Mouse (Mus musculus): ENCODE measurements around the gene Supt7l.
"Not testable (repeated sequence)": the region's sequence is repeated elsewhere in the genome, so short reads cannot be mapped to it uniquely, and the experiment has no call there.

The Supt7l gene

DNA sequence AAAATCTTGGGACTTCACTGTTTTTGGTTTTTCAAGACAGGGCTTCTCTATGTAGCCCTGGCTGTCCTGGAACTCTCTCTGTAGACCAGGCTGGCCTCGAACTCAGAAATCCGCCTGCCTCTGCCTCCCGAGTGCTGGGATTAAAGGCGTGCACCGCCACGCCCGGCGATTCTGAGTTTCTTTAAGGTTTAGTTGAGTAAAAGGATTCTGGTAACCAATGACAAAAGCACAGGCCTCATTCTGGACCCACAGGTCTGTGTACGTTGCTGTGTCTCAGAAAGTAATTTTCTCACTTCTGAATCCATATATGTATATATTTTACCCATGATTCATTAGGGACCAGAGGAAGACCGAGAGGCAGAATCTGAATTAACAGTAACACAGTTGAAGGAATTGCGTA, at the start of gene Supt7l:
Gene Supt7l, minus strand, starts transcription at position 101 of the 400 bp plus-strand sequence.
- not testable (repeated sequence) for DNase-seq

DNA sequence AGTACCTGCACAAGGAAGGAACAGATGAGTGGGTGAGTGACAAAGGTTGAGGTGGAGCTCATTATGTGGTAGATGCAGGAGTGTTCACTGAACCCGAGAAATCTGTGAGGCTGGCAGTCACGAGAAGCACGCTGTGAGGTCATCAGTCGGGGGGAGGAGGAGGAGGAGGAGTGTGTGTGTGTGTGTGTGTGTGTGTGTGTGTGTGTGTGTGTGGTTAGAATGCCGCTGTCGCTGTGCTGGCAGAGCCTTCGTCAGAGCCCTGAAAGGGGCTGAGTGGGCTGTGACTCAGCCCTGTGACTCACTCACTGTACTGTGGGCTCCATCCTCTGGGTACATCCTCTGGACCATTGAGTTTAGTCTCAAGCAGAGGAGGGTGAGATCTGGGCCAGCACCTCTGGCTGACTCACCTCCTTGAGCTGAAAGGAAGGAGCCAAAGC, 49.0 kb upstream of the Supt7l start:
- no peak for DNase-seq

DNA sequence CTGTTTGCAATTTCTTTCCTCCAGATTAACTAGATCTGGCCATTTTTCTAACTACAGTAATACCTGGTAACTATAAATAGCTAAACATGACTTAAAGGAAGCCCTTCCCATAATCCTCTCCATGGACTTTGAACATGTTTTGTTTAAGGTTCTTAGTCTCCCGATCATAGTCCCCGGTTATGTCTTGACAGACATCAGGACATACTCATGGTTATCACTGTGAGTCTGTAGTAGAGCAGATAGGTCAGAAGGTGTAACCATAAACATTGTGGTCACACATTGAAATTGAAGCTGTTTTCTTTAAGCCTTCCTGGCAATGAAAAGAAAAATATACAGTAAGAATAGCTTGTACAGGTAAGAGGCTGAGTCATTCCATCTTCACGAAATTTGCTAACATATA, 46.1 kb upstream of the Supt7l start:
- no peak for DNase-seq

DNA sequence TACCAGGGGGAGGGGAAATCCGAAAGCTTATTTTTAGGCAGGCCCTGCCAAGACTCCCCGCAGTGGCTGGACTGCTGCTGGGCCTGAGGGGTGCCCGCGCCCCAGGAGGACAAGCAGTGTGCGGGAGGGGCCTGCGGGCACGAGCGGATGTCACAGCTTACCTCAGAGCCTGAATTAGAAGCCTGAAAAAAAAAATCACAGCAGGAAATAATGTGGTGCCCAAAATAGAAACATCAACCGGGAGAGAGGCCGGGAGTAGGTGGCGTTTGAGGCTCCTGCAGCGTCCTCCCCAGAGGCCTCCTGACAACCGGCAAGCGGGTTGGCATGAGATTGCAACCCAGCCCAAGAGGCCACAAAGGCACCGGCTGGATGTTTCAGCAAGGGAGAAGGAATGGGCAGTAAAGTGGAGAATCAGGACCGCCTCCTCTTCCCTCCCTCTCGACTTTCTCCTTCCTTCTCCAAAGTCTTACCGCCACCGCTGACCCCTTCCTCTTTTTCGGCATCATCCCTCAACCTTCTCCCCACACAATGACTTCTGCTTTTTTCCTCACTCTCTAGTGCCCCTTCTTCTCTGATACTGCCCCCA, 43.5 kb upstream of the Supt7l start:
- peak; percentile 77 for DNase-seq

DNA sequence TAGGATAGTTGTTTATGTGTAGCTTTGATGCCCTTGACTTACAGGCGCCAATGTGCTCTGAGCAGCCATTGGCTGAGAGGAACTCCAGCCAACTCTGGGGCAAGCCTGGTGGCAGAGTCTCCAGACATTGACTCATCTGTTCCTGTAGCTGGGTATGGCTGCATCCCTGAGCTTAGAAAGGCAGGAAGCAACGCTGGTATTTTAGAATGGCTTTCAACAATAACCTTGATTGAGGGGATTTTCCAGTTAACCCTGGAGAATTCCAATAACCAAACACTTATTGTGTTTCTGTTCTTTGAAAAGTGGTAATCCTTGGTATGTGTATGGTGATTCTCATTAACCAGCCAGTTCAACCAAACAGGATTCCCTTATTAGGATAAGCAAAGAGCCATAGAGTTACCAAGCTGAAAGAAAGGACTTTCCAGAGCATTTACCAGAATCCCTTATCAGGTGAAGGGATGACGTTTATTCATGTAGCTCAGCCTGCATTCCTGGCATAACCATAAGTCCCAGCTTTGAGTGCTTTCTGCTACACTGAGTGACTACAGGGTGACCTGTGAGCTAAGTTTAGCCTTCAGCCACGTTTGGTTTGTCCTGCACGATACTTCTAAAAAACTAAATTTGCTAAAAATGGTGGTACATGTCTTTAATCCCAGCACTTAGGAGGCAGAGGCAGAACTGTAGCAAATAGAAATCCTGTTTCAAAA, 40.5 kb upstream of the Supt7l start:
- no peak for DNase-seq

DNA sequence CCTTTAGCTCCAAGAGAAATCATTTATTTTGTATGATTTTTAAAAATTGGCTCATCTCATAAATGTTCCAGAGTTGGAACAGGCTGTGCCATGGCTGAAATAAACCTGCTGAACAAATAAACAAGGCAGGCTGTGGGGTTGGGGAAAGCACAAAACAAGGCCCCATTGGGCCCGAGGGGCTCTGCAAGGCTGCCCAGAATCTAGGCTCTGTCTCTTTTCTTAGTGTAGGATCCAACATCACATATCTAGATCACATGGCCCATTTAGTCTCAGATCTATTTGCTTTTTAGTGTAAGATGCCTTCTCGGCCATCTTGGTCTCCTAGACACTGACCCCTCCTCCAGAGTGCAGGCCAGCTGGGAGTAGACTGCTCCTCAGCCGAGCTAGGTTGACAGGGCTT, 38.9 kb upstream of the Supt7l start:
- no peak for DNase-seq

DNA sequence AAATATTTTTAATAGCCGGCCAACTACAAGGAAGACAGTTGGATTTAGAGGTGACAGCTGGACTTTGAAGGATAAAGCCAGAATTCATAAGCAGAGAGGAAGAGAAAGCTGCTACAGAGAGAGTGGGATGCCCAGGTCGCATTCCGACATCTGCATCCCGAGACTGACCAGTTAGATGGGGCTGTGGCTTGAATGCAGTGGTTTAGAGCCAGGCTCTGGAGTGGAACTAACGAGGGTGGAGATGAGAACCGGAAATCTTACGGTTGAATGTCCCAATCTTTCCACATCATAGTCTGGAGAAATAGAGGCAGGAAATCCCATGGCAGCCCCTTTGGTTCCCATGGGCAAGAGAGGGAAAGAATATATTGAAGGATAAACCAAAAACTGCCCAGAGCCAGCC, 38.4 kb upstream of the Supt7l start:
- DNase-seq: no peak

DNA sequence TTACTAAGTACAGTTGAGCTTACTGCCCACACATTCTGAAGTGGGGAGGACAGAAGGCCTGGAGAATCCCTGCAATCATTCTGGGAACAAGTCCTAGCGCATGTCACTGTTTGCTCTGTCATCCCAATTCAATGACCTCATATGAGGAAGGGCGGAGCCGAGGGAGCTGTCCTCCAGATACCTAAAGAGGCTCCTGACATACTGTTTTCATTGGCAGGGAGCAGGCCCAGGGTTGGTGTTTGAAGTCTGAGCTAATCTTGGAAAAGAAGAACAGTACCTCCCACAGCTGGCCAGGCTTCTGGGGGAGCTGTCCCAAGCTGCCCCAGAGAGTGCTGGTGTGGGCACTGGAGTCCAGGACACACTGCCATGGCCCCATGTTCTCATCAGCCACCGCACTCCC, 37.4 kb upstream of the Supt7l start:
- DNase-seq: peak; percentile 46

DNA sequence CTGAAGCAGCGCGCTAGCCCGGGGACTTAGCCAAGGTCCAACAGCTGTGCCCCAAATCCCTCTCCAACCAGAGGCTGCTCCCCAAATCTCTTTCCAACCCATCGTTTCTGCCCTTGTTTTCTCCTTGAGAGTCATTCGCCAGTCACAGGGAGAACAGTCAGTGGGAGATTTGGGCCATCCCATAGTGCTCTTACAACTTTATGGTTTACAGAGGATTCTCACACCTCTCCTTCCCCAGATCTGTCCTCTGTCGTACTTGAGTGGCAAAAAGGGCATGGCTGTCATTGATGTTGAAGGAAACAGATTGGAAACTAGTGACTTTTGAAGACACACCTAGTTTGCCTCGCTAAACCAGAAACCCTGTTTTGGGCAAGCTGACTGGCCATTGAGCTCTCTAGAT, 36.3 kb upstream of the Supt7l start:
- DNase-seq: no peak

DNA sequence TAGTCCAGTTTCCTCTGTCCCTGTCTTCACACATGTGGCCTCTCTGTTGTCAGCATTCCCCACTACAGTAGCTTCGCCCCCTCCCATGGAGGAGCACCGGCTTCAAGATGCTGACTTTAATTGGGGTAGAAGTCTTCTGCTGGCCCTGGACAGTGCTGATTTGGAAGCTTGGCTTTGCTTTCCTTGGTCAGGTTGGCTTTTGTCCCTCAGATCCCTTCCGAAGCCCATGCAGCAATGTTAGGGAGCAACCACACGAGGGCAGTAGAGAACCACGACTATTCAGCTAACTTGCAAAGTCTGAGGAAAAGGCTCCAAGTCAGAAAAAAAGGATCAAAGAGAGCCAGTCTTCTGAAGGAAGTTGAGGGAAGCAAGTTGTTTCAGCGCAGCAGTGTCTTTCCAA, 35.9 kb upstream of the Supt7l start:
- peak; percentile 87 for DNase-seq

DNA sequence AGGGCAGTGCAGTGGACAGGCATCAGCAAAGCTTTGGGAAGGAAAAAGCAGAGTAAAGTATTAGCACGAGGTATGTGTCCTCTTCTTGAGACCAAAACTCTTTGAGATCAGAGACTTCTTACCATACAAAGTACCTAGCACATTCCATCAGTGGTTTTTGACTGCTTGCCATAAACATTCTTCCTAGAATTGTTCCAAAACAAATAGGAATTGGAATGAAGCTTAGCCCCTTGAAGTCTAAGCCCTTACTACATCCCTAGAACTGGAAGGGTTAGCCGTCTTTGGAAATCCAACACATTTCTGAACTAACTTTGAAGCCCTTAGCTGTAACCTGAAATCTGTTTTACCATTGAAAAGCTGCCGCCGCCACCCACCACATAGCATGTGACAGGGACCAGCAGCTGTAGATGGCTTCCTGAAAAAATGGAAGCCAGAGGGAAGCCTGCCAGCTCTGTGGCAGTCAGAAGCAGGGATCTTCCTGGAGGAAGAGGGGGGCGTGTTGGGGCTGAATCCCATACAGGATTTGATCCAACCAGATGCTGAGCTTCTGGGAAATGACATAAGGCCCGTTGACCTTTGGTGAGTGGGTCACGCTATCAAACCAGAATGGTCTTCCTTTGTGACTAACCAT, 34.5 kb upstream of the Supt7l start:
- DNase-seq: peak; percentile 79

DNA sequence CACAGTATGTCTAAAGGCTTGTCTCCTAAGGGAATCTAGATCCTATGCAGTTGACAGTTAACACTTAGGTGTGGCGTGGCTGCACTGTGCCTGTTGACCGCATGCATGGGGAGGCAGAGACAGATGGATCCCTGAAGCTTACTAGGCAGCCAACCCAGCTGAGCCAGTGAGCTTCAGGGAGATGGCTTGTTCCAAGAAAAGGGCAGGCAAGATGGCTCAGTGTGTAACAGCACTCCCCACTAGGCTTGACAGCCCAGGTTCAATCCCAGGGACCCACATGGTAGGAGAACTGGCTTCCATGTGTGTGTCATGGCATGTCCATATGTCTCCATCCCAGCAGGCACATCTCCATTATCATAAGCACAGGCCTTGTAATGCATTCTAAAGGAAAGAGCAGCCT, 32.7 kb upstream of the Supt7l start:
- no peak for DNase-seq

DNA sequence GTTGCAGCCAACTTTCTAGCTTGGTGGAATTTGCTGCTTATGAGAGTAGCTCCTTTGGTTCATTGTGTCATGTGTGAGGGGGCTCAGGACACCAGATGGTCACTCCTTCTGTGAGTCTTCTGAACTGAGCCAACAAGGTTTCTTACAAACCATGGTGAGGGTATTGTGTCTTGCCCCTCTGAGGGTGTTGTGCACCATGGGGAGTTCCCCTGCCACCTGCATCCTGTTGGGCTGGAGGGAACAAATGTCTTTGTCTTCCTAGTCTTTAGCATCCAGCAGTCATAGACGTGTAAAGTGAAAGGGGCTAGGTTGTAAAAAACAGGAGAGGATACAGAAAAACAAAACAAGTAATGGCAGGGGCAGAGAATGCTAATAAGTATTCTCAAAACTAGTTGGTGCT, 31.8 kb upstream of the Supt7l start:
- DNase-seq: no peak

DNA sequence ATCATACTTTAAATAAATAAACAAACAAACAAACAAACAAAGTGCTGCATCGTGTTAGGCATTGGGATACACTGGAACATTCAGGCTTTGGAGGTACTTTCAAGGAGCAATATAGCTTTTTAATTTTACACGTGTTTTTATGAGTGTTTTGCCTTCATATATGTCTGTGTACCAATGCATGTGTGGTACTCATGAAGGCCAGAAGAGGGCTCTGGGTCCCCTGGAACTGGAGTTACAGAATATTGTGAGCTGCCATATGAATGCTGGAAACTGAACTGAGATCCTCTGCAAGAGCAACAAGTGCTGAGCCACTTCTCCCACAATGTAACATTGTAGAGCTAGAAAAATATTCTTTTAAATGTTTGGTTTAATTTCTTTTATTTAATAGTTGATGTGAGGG, 7.6 kb upstream of the Supt7l start:
- no peak for DNase-seq

DNA sequence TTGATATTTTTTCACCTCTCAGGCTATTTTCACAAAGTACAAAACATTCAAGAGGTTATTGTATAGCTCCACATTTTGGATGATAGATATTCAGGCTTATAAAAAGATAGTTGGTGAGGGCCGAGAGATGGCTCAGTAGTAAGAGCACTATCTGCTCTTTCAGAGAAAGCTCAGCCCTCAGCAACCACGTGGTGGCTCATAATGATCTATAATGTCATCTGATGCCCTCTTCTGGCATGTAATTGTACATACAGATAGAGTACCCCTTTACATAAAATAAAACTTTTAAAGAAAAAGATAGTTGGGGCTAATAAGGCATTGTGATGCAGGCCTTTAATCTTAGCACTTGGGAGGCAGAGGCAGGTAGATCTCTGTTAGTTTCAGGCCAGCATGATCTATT, 953 bp upstream of the Supt7l start:
- no peak for DNase-seq

DNA sequence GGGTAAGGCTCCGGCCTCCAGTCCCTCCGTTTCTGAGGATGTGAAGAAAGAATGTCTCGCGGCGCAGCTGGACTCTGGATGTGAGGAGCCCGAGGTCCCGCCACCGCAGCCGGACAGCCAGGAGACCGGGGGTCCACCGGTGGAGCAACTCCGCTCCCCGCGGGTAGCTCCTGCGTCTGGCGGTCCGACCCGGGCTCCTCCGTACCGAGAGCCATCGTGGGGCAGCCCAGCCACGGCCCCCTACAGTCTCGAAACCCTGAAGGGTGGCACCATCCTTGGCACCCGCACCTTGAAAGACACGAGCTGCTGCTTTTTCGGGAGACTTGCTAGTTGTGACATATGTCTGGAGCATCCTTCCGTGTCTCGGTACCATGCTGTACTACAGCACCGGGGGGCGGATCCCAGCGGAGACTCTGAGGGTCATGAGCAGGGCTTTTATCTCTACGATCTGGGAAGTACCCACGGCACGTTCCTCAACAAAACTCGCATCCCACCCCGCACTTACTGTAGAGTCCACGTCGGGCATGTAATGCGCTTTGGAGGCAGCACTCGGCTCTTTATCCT, 408 bp downstream of the Supt7l start:
- no peak for DNase-seq

DNA sequence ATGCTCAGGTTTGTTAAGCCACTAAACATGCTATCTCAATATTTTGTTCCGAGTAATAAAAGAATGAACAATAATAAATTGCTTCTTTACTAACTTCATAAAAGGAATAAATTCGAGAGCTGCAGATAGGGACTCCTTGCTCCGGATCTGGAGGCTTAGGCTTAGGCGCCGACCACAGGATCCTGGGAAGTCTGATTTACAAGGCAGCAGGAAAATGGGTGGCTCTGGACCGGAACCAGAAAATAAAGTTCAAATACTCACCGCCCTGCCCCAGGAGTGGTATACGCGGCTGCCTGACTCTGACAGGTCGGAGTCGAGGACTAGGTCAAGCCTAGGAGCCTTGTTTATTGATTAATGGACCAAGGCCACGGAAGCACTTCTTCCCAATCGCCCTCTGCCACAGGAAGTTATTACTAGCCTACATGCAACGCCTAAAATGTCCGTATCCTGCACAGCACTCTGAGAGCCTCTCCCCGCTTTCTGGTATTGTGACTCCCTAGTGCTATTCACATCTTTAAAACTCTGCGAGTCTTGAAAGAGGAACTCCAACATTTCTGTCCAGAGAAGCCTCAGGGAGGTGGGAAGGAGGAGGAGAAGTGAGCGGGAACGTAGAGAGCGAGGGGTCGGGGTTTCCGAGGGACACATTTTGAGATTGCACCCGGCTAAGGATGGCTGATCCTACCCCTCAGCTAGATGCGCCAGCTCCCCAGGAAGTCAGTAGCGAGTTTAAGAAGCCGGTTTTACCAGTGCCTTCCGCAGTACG, 1.1 kb downstream of the Supt7l start, which contains the start of gene Slc4a1ap:
Gene Slc4a1ap, plus strand, starts transcription at position 642 of the 763 bp plus-strand sequence.
- DNase-seq: peak; percentile 85

DNA sequence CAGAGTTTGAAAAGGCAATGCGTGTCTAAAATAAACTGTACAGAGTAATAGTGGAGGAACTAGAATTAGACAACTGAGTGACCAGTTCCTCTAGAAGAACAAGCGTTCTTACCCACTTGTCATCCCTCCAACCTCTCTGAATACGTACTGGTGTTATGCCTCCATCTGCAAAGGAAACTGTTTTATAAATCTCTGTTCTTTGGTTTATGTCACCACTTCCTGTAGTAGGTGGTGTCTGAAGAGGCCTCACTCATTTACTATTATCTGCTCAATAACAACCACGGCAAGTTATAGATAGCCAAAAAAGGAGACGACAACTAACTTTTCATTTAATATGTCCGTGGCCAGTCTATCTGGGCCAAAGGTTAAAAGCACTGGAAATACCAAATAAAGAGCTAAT, 7.1 kb downstream of the Supt7l start:
- no peak for DNase-seq

DNA sequence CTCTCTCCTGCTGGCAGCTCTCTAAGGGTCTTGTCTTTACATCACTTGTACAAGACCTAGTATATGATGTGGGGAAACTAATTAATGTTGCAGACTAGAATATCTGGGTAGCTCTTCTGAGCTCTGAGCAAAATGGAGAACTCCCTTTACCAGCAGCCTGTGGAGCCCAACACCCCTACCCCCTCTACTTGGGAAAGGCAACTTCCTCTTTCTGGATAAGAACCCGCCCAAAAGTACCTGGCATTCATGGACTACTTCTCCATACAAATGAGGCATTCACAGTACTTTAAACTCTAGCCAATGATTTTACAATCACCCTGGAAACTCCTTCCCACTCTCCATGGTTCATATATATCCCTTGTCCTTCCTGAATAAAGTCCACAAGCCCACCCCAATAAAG, 15.1 kb downstream of the Supt7l start:
- DNase-seq: no peak

DNA sequence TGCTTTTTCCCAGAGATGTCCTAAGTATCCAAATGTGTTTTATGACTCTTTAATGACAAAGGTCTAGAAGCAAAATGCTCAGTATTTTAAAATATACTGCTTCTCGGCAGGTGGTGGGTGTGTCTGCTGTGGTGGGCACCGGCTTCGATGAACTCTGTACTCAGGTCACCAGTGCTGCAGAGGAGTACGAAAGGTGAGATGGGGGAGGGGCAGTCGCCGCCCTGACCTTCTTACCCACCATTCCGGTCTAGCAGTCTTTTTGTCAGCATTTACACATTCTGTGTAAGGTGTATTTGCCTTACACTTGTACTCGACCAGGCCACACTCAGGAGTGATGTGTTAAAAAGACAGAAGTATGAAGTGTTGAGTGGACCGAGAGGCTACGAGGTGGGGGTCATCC, 22.8 kb downstream of the Supt7l start:
- DNase-seq: no peak

DNA sequence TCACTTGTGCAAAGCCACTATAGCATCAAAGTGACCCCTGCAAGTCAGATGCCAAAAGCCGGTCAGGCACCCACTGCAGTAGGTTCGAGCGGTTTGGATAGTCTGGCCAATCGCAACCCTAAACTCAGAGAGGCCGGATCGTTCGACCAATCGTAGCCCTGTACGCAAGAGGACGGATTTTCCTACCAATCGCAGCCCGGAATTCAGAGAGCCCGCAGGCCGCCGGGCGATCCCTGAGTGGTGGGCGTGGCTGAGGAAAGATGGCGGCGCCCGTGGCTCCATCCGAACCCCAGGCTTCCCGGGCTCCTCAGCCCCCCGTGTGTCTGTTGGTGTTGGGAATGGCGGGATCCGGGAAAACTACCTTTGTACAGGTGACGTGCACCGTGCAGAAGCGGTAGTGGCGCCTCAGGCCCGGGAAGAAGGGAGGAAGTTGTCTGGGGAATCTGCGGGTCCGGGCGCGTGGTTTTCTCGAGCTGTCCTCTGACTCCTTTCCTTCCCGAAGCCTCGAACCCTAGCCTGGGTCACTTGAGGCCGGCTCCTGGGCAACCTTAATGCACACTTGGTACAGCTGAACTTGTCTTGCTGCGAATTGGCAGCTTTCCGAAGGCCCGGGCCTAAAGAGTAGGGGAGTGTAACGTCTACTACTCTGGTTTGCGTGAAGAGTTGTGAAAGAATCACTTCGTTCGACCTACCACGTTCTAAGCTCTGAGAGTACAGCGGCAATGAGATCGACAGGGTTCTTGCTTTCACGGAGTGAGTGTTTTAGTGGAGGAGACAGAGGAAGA, 32.9 kb downstream of the Supt7l start, which contains the start of gene Gpn1:
Gene Gpn1, plus strand, starts transcription at position 229 of the 785 bp plus-strand sequence.
- peak; percentile 95 for DNase-seq

DNA sequence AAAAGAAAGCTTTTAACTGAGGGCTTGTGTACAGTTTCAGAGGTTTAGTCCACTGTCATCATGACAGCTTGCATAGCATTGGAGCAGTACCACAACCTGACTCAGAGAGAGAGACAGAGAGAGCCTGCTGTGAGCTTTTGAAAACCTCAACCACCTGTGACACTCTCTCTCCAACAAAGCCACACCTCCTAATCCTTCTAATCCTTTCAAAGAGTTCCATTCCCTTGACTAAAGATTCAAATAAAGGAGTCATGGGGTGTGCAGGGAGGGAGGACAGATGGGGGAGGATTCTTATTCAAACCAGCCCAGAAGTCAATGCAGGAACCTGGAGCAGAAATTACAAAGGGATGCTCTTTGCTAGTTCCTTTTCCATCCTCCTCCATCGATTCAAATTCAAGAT, 35.6 kb downstream of the Supt7l start:
- DNase-seq: no peak
